Mouse (Mus musculus) kidney, postnatal 25 days (tissue): Measurements from ENCODE around the gene Rpn2.

Source experiments
- DNase-seq, 2 experiments: peaks; one replicate each; pipeline ENCODE4 v3.0.0; 2021; ENCODE audit warnings: mixed read lengths in 2 of 2

Gene Rpn2

GRCm38 (mm10) chr2:157310963-157311637, 32.3 kb downstream of the Rpn2 start:
- DNase-seq, result no peak

- no peak for DNase-seq
Measured at GRCm38 (mm10) chr2:157313718-157314117, 34.9 kb downstream of the Rpn2 start.

GRCm38 (mm10) chr2:157314310-157314709, 35.5 kb downstream of the Rpn2 start:
- DNase-seq, result peak in 1 of 2 experiments; percentile 22

GRCm38 (mm10) chr2:157315486-157315885, 36.7 kb downstream of the Rpn2 start:
- DNase-seq, result no peak

GRCm38 (mm10) chr2:157316358-157316933, 37.6 kb downstream of the Rpn2 start:
- DNase-seq, result no peak

- DNase-seq, result no peak
Measured at GRCm38 (mm10) chr2:157317220-157317619, 38.4 kb downstream of the Rpn2 start.

GRCm38 (mm10) chr2:157320135-157320534, 41.3 kb downstream of the Rpn2 start:
- DNase-seq, result no peak

GRCm38 (mm10) chr2:157320886-157321285, 42.1 kb downstream of the Rpn2 start:
- DNase-seq, result peak; percentile 23 to 49

- no peak for DNase-seq
Measured at GRCm38 (mm10) chr2:157322029-157322766, 43.4 kb downstream of the Rpn2 start.

GRCm38 (mm10) chr2:157325238-157325637, 46.4 kb downstream of the Rpn2 start:
- no peak for DNase-seq

- DNase-seq, result no peak
Measured at GRCm38 (mm10) chr2:157328106-157328505, 49.3 kb downstream of the Rpn2 start.

GRCm38 (mm10) chr2:157328570-157328969, 49.8 kb downstream of the Rpn2 start:
- no peak for DNase-seq

- DNase-seq, result no peak
Measured at GRCm38 (mm10) chr2:157332059-157332458, 53.2 kb downstream of the Rpn2 start.

- DNase-seq, result peak; percentile 69 to 76
Measured at GRCm38 (mm10) chr2:157338663-157339062, 59.8 kb downstream of the Rpn2 start.

- DNase-seq, result peak; percentile 12 to 39
Measured at GRCm38 (mm10) chr2:157339532-157339931, 60.7 kb downstream of the Rpn2 start.

- peak in 1 of 2 experiments; percentile 45 for DNase-seq
Measured at GRCm38 (mm10) chr2:157340221-157340741, 61.5 kb downstream of the Rpn2 start.

- peak; percentile 54 to 68 for DNase-seq
Measured at GRCm38 (mm10) chr2:157341554-157342270, 62.9 kb downstream of the Rpn2 start.

- DNase-seq, result no peak
Measured at GRCm38 (mm10) chr2:157342328-157342926, 63.6 kb downstream of the Rpn2 start.

- no peak for DNase-seq
Measured at GRCm38 (mm10) chr2:157343337-157343736, 64.5 kb downstream of the Rpn2 start.

GRCm38 (mm10) chr2:157347361-157348159, 68.7 kb downstream of the Rpn2 start, which contains the start of gene Ghrh:
Gene Ghrh (minus strand): TSS chr2:157347506.
- no peak for DNase-seq

GRCm38 (mm10) chr2:157349121-157349778, 70.4 kb downstream of the Rpn2 start:
- DNase-seq, result no peak
